Mouse (Mus musculus): ENCODE results near the gene Tepsin. TPM values are rescaled to one million over a fixed set of nuclear protein-coding genes. Genes with fewer than 3 reads are reported as not detected.

Tepsin gene
- 28.5 and 35.6 TPM in 2 replicates for polyA plus RNA-seq (2012; rRNA removed)

DNA sequence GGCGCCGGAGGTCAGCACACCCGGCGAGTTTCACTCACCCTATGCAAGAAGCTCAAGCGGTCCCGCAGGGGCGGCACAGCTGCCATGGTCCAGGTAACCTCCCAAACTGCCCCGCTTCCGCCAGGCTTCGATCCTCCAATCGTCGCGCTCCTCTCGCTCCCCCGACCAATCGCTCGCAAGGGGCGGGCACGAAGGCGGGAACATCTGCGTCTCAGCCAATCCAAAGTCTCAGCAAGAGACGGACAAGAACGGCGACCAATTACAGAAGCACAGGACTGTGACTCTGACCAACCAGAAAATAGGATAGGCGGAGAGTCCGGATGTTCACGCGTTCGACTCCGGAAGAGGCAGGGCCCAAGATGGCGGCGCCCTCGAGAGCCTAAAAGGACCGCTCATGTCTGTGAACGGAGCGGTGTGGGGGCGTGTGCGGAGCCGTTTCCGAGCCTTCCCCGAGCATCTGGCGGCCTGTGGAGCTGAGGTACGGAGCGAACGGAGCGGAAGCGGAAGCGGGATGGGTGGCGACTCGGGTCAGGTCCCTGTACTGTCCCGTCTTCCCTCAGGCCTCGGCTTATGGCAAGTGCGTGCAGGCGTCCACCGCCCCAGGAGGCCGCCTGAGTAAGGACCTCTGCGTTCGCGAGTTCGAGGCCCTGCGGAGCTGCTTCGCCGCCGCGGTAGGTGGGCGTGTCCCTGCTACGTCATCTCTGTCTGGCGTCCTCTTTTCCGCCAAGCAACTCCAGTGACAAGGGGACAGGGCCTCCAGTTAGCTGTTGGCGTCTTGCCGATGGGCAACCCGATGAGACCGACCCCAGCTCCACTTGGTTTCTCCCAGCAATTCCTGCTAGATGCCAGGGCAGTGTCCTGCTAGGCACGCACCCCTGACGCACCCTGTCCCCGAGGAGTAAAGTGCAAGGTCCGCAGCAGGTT lies at the start of gene Tepsin, which contains the start of gene Ndufaf8:
TSS of gene Tepsin (minus strand) at position 144 of the 924 bp plus-strand sequence.
TSS of gene Ndufaf8 (plus strand) at position 341 of the 924 bp plus-strand sequence.
- Histone ChIP-seq H3K36me3 (ENCODE audit: control insufficient read depth, insufficient read depth, low read length) (no peaks in the 10 kb centered on the region), H3K27ac (ENCODE audit: insufficient read depth, low read depth, low read length) (peak within 1 kb of the TSS; percentile 81), H3K4me1 (ENCODE audit: control insufficient read depth, insufficient read depth, low read length) (peaks cover 2% of the 10 kb centered on the region; the same call in 1 of the 2 replicates), H3K4me3 (ENCODE audit: insufficient read depth, low read depth, low read length) (peak within 1 kb of the TSS; percentile 82), H3K27me3 (replicated peaks; ENCODE audit: control insufficient read depth, insufficient read depth, low read length) (no peaks in the 10 kb centered on the region)
- WGBS = under 1% methylated on average over 77 of the region's 77 CpGs
- TF ChIP-seq CTCF (conservative IDR thresholded peaks at IDR 0.05; ENCODE audit: insufficient read depth, insufficient read length, low read depth, low read length) (no peak), POLR2A (IDR thresholded peaks at IDR 0.05; ENCODE audit: low read depth, low read length) (peak; percentile 51)
- peak; percentile 100 for DNase-seq

DNA sequence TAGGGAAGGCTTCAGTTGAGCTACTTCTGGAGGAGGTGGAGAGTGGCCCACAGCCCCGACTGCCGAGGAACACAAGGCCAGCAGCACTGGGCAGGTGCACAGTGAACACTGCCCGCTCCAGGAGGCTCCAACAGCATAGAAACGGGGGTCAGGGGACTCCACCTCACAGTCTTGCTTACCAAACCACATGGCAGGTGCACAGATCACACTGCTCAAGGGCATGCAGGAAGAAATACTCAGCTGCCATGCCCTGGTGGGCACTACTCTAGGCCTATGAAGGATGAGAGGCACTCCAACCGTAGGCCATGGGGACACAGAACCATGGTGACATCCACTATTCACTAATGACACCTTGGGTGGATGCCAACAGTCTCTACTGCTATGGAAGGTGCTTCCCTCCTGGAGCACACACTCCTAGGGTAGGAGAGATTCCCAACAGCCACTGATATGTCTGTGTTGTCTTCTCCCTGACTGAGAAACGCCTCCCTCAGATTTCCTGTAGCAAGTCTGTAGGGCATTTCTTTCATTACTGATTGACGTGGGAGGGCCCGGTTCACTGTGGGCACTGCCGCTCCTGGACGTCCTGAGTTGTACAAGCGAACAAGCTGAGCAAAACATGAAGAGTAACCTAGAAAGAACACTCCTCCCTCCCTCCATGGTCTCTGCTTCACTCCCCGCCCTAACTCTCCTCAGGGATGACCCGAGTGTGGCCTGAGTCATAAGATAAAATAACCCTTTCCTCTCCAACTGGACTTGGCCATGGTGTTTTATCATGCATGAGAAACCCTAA lies 45.4 kb upstream of the Tepsin start:
- no peak overlapping the region for H3K4me3 ChIP-seq (ENCODE audit: insufficient read depth, low read depth, low read length)
- 27% methylated on average over 13 of the region's 13 CpGs for WGBS
- peak; percentile 91 for DNase-seq
- peaks cover 44% of the 10 kb centered on the region for H3K4me1 ChIP-seq (ENCODE audit: control insufficient read depth, insufficient read depth, low read length)
- peak overlapping the region; percentile 50 for H3K27ac ChIP-seq (ENCODE audit: insufficient read depth, low read depth, low read length)
- H3K27me3 ChIP-seq (replicated peaks; ENCODE audit: control insufficient read depth, insufficient read depth, low read length) = no peaks in the 10 kb centered on the region
- TF ChIP-seq CTCF (conservative IDR thresholded peaks at IDR 0.05; ENCODE audit: insufficient read depth, insufficient read length, low read depth, low read length) (no peak), POLR2A (IDR thresholded peaks at IDR 0.05; ENCODE audit: low read depth, low read length) (no peak)
- H3K36me3 ChIP-seq (ENCODE audit: control insufficient read depth, insufficient read depth, low read length) = no peaks in the 10 kb centered on the region

DNA sequence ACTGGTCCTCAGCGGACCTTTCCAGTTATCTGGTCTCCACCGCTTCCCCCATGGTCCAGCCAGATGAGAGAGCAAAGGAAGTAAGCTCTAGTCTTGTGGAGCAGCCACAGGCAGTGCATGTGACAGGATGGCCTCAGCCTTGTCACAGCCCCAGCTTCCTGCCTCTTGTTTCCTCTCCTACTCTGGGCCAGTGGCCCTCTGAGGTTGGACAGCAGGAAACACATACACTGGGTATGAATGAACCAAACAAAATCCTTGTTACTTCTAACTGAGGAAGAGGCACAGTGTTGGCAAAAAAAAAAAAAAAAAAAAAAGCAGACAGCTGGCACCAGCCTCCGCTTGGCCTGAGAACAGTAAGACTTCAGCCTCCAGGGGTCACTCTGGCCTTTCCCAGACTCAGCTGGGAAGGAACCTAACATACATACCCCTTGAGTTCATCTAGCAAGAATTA lies 44.1 kb upstream of the Tepsin start:
- peak; percentile 91 for DNase-seq
- H3K4me1 ChIP-seq (ENCODE audit: control insufficient read depth, insufficient read depth, low read length) = peaks cover 36% of the 10 kb centered on the region
- H3K4me3 ChIP-seq (ENCODE audit: insufficient read depth, low read depth, low read length) = no peak overlapping the region
- no peak for TF ChIP-seq POLR2A (IDR thresholded peaks at IDR 0.05; ENCODE audit: low read depth, low read length)
- TF ChIP-seq CTCF (conservative IDR thresholded peaks at IDR 0.05; ENCODE audit: insufficient read depth, insufficient read length, low read depth, low read length) = peak; percentile 59
- H3K27ac ChIP-seq (ENCODE audit: insufficient read depth, low read depth, low read length) = peak overlapping the region; percentile 47
- no peaks in the 10 kb centered on the region for H3K27me3 ChIP-seq (replicated peaks; ENCODE audit: control insufficient read depth, insufficient read depth, low read length)
- WGBS = 39% methylated on average over 3 of the region's 3 CpGs
- H3K36me3 ChIP-seq (ENCODE audit: control insufficient read depth, insufficient read depth, low read length) = no peaks in the 10 kb centered on the region

DNA sequence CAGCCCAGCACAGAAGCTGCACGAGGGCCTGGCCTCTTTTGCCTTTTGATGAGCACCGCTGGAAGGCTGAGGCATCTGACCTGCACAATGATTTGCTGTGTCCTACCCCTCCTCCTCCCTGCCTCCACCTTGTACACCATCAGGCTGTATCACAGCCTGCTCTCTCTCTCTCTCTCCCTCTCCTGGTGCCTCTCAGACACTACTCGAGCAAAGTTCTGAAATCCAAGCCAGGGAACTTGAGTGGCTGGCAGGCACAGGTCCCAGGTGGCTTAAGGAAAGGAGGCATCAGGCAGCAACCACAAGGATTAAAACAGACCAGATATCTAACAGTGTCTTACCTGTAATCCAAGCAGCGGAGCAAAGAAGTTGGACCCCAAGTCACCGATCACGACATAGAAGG lies 41.7 kb upstream of the Tepsin start:
- 64% methylated on average over 6 of the region's 6 CpGs for WGBS
- Histone ChIP-seq H3K27ac (ENCODE audit: insufficient read depth, low read depth, low read length) (no peak overlapping the region), H3K27me3 (replicated peaks; ENCODE audit: control insufficient read depth, insufficient read depth, low read length) (no peaks in the 10 kb centered on the region), H3K36me3 (ENCODE audit: control insufficient read depth, insufficient read depth, low read length) (no peaks in the 10 kb centered on the region), H3K4me1 (ENCODE audit: control insufficient read depth, insufficient read depth, low read length) (peaks cover 34% of the 10 kb centered on the region), H3K4me3 (ENCODE audit: insufficient read depth, low read depth, low read length) (no peak overlapping the region)
- TF ChIP-seq POLR2A (IDR thresholded peaks at IDR 0.05; ENCODE audit: low read depth, low read length) (no peak), CTCF (conservative IDR thresholded peaks at IDR 0.05; ENCODE audit: insufficient read depth, insufficient read length, low read depth, low read length) (no peak)
- no peak for DNase-seq

DNA sequence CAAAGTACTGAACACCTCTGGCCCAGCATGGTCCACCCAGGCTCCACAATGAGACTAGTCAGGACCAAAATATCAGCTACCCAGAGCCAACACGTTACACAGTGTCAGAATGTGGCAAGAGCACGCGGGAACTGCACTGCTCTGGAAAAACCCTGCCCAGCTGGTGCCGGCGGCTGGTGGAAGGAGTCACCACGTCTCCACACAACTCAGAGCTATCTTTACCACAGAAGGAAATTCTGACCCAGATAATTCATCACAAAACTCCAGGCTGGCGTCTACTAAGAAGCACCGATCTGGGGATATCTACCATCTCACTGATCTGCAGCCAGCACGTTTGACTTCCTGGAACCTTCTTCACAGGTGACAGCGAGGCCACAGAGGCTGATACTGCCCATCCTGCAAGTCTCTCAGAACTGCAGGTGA lies 40.8 kb upstream of the Tepsin start:
- Histone ChIP-seq H3K4me1 (ENCODE audit: control insufficient read depth, insufficient read depth, low read length) (peaks cover 27% of the 10 kb centered on the region), H3K36me3 (ENCODE audit: control insufficient read depth, insufficient read depth, low read length) (no peaks in the 10 kb centered on the region; the same call in 1 of the 2 replicates), H3K27ac (ENCODE audit: insufficient read depth, low read depth, low read length) (no peak overlapping the region), H3K4me3 (ENCODE audit: insufficient read depth, low read depth, low read length) (no peak overlapping the region), H3K27me3 (replicated peaks; ENCODE audit: control insufficient read depth, insufficient read depth, low read length) (no peaks in the 10 kb centered on the region)
- DNase-seq = peak; percentile 50
- TF ChIP-seq POLR2A (IDR thresholded peaks at IDR 0.05; ENCODE audit: low read depth, low read length) (no peak), CTCF (conservative IDR thresholded peaks at IDR 0.05; ENCODE audit: insufficient read depth, insufficient read length, low read depth, low read length) (no peak)
- 79% methylated on average over 10 of the region's 10 CpGs for WGBS

DNA sequence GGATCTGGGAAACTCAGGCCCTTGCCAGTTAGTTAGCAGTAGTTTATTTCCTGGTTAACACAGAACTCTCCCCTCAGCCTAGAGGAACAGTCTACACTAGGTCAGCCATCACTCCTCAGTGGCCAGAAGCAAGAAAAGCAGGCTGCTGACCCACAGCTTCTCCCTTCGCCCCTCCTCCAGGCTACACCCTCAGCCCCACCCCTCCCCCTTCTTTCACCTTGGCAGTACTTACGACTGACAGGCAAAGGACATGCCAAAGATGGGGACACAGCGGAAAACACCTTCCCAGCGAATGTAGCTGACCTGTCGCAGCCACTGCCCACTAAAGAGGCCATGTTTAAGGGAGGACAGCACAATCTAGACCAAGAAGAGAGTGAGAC lies 39.1 kb upstream of the Tepsin start:
- H3K27ac ChIP-seq (ENCODE audit: insufficient read depth, low read depth, low read length) = peak overlapping the region; percentile 24; the same call in 1 of the 2 replicates

More for the DNA sequence above, 39.1 kb upstream of the Tepsin start:
- Histone ChIP-seq H3K4me3 (ENCODE audit: insufficient read depth, low read depth, low read length) (no peak overlapping the region), H3K36me3 (ENCODE audit: control insufficient read depth, insufficient read depth, low read length) (no peaks in the 10 kb centered on the region; the same call in 1 of the 2 replicates), H3K27me3 (replicated peaks; ENCODE audit: control insufficient read depth, insufficient read depth, low read length) (no peaks in the 10 kb centered on the region), H3K4me1 (ENCODE audit: control insufficient read depth, insufficient read depth, low read length) (peaks cover 10% of the 10 kb centered on the region; the same call in 1 of the 2 replicates)
- peak; percentile 55 for DNase-seq
- 38% methylated on average over 5 of the region's 5 CpGs for whole genome bisulfite sequencing
- TF ChIP-seq CTCF (conservative IDR thresholded peaks at IDR 0.05; ENCODE audit: insufficient read depth, insufficient read length, low read depth, low read length) = no peak
- TF ChIP-seq POLR2A (IDR thresholded peaks at IDR 0.05; ENCODE audit: low read depth, low read length) = no peak
